Mouse (Mus musculus) CH12.LX (cell line): ENCODE results near the gene Ankrd22. TPM values are rescaled to one million over a fixed set of nuclear protein-coding genes. Genes with fewer than 3 reads are reported as not detected.

Experiments used
- DNase-seq: peaks from one replicate; pipeline ENCODE4 v3.0.0-alpha.2; 2013; ENCODE audit errors: extremely low read depth
- H3K27ac ChIP-seq: 2 replicates; pipeline ENCODE4 v1.5.1; 2012; ENCODE audit warnings: low read depth, mild to moderate bottlenecking, control low read depth, moderate library complexity; ENCODE audit not compliant: insufficient read depth
- H3K27me3 ChIP-seq: replicated peaks from 2 replicates; pipeline ENCODE3; 2012; ENCODE audit warnings: inconsistent platforms
- H3K36me3 ChIP-seq, 2 experiments: replicated peaks in 1 of 2; 2 replicates each; pipeline versions ENCODE3 to v1.6.1; 2012; ENCODE audit warnings: inconsistent platforms in 1 of 2, low read length in 1 of 2, mild to moderate bottlenecking in 1 of 2, mixed read lengths in 1 of 2, moderate library complexity in 1 of 2; ENCODE audit not compliant: control insufficient read depth in 1 of 2, insufficient read depth in 1 of 2
- H3K4me1 ChIP-seq, 2 experiments: 2 replicates each; pipeline ENCODE4 v1.6.1; 2012; ENCODE audit warnings: inconsistent platforms in 1 of 2, moderate library complexity in 1 of 2; ENCODE audit not compliant: insufficient read depth in 2 of 2, control insufficient read depth in 1 of 2
- H3K4me2 ChIP-seq: 2 replicates; pipeline ENCODE4 v1.6.1; 2012; ENCODE audit warnings: low read depth, mild to moderate bottlenecking, control low read depth; ENCODE audit not compliant: poor library complexity, insufficient read depth, severe bottlenecking
- H3K4me3 ChIP-seq, 3 experiments: fragments of 150-350 bp in 1 of 3; sonication (generic) in 1 of 3; replicated peaks in 1 of 3; 2 replicates each; pipeline versions ENCODE3 to v1.5.1; 2011 to 2012; ENCODE audit warnings: low read depth in 2 of 3, low read length in 2 of 3, mild to moderate bottlenecking in 2 of 3, moderate library complexity in 2 of 3, control low read depth in 1 of 3, improper control_type of control experiment in 1 of 3, inconsistent platforms in 1 of 3, mixed read lengths in 1 of 3; ENCODE audit not compliant: poor library complexity in 1 of 3
- H3K79me2 ChIP-seq: replicated peaks from 2 replicates; pipeline ENCODE4 v1.6.1; 2012; ENCODE audit warnings: mild to moderate bottlenecking, moderate library complexity; ENCODE audit not compliant: control insufficient read depth, poor library complexity, insufficient read depth, severe bottlenecking; ENCODE audit errors: extremely low read depth
- H3K9ac ChIP-seq: 2 replicates; pipeline ENCODE4 v1.6.1; 2012; ENCODE audit warnings: low read depth, mild to moderate bottlenecking, control low read depth, moderate library complexity; ENCODE audit not compliant: insufficient read depth
- H3K9me3 ChIP-seq: replicated peaks from 2 replicates; pipeline ENCODE3; 2012; ENCODE audit warnings: low read length, inconsistent platforms, mixed read lengths
- CHD1 ChIP-seq: IDR thresholded peaks from 2 replicates; pipeline ENCODE4 v1.6.1; 2012; ENCODE audit warnings: low read depth, low read length, improper control_type of control experiment, inconsistent platforms
- CHD2 ChIP-seq: IDR thresholded peaks from 2 replicates; pipeline ENCODE4 v1.6.1; 2011; ENCODE audit warnings: low read length, improper control_type of control experiment
- CTCF ChIP-seq, 2 experiments: IDR thresholded peaks in 1 of 2; conservative IDR thresholded peaks in 1 of 2; 2 replicates each; pipeline ENCODE4 v1.5.1; 2011 to 2012; ENCODE audit warnings: low read depth in 2 of 2, low read length in 2 of 2, improper control_type of control experiment in 1 of 2, inconsistent platforms in 1 of 2, mild to moderate bottlenecking in 1 of 2, moderate library complexity in 1 of 2
- E2F4 ChIP-seq: IDR thresholded peaks from 2 replicates; pipeline ENCODE4 v1.6.1; 2011; ENCODE audit warnings: low read depth, low read length, improper control_type of control experiment; ENCODE audit not compliant: insufficient replicate concordance
- ELF1 ChIP-seq: IDR thresholded peaks from 2 replicates; pipeline ENCODE4 v1.6.1; 2014; ENCODE audit warnings: low read depth, mild to moderate bottlenecking, inconsistent platforms, low read length, improper control_type of control experiment
- EP300 ChIP-seq: IDR thresholded peaks from 2 replicates; pipeline ENCODE4 v1.6.1; 2011; ENCODE audit warnings: low read length, improper control_type of control experiment
- ETS1 ChIP-seq: conservative IDR thresholded peaks from 2 replicates; pipeline ENCODE4 v1.6.1; 2012; ENCODE audit warnings: low read depth, mild to moderate bottlenecking, inconsistent platforms, low read length, improper control_type of control experiment, moderate library complexity
- GABPA ChIP-seq: IDR thresholded peaks from 2 replicates; pipeline ENCODE4 v1.6.1; 2012; ENCODE audit warnings: low read depth, low read length, improper control_type of control experiment, inconsistent platforms; ENCODE audit not compliant: insufficient replicate concordance
- IRF4 ChIP-seq: IDR thresholded peaks from 2 replicates; pipeline ENCODE4 v1.6.1; 2014; ENCODE audit warnings: low read depth, mild to moderate bottlenecking, inconsistent platforms, low read length, improper control_type of control experiment
- JUN ChIP-seq: IDR thresholded peaks from 2 replicates; pipeline ENCODE4 v1.6.1; 2011; ENCODE audit warnings: low read depth, mild to moderate bottlenecking, low read length, improper control_type of control experiment, moderate library complexity; ENCODE audit not compliant: insufficient read depth
- JUND ChIP-seq: conservative IDR thresholded peaks from 2 replicates; pipeline ENCODE4 v1.6.1; 2011; ENCODE audit warnings: low read depth, low read length, improper control_type of control experiment
- KAT2A ChIP-seq: IDR thresholded peaks from 2 replicates; pipeline ENCODE4 v1.6.1; 2012; ENCODE audit warnings: low read length, improper control_type of control experiment, inconsistent platforms; ENCODE audit not compliant: insufficient replicate concordance
- MAFK ChIP-seq: IDR thresholded peaks from 2 replicates; pipeline ENCODE4 v1.6.1; 2011; ENCODE audit warnings: low read length, improper control_type of control experiment; ENCODE audit not compliant: insufficient replicate concordance
- MAX ChIP-seq: IDR thresholded peaks from 2 replicates; pipeline ENCODE4 v1.6.1; 2011; ENCODE audit warnings: low read length, improper control_type of control experiment
- MEF2A ChIP-seq: IDR thresholded peaks from 2 replicates; pipeline ENCODE4 v1.6.1; 2014; ENCODE audit warnings: low read depth, mild to moderate bottlenecking, inconsistent platforms, low read length, improper control_type of control experiment, borderline replicate concordance
- NRF1 ChIP-seq: IDR thresholded peaks from 2 replicates; pipeline ENCODE4 v1.6.1; 2014; ENCODE audit warnings: low read depth, mild to moderate bottlenecking, inconsistent platforms, low read length, improper control_type of control experiment, moderate library complexity
- PAX5 ChIP-seq: IDR thresholded peaks from 2 replicates; pipeline ENCODE4 v1.6.1; 2012; ENCODE audit warnings: low read length, inconsistent platforms, mixed read lengths
- POLR2AphosphoS2 ChIP-seq: IDR thresholded peaks from 2 replicates; pipeline ENCODE4 v1.6.1; 2011; ENCODE audit warnings: low read depth, low read length, improper control_type of control experiment
- RCOR1 ChIP-seq: conservative IDR thresholded peaks from 2 replicates; pipeline ENCODE4 v1.6.1; 2012; ENCODE audit warnings: low read depth, mild to moderate bottlenecking, inconsistent platforms, low read length, improper control_type of control experiment
- TBP ChIP-seq: conservative IDR thresholded peaks from 2 replicates; pipeline ENCODE4 v1.6.1; 2011; ENCODE audit warnings: low read depth, low read length, improper control_type of control experiment
- UBTF ChIP-seq: IDR thresholded peaks from 2 replicates; pipeline ENCODE4 v1.6.1; 2012; ENCODE audit warnings: low read depth, mild to moderate bottlenecking, inconsistent platforms, low read length, improper control_type of control experiment, moderate library complexity
- USF1 ChIP-seq: IDR thresholded peaks from 2 replicates; pipeline ENCODE4 v1.6.1; 2014; ENCODE audit warnings: low read depth, mild to moderate bottlenecking, inconsistent platforms, low read length, improper control_type of control experiment
- ZC3H11A ChIP-seq: IDR thresholded peaks from 2 replicates; pipeline ENCODE4 v1.6.1; 2012; ENCODE audit warnings: low read depth, mild to moderate bottlenecking, inconsistent platforms, low read length, improper control_type of control experiment
- ZMIZ1 ChIP-seq: IDR thresholded peaks from 2 replicates; pipeline ENCODE4 v1.6.1; 2012; ENCODE audit warnings: low read depth, mild to moderate bottlenecking, inconsistent platforms, low read length, improper control_type of control experiment
- dilution Hi-C: fragments of 300-500 bp; cut with MboI; formaldehyde crosslinking; loops from 2 replicates; pipeline ENCODE4 v1.14.3; 2020; ENCODE audit warnings: low sequenced_read_pairs; ENCODE audit not compliant: extremely low pct_unique_long_range_greater_than_20kb, extremely low pct_ligation_motif_present
- in situ Hi-C: fragments of 300-500 bp; cut with MboI; formaldehyde crosslinking; loops from 3 replicates; pipeline ENCODE4 v1.14.3; 2019; ENCODE audit warnings: low sequenced_read_pairs, low pct_ligation_motif_present, low pct_unique_long_range_greater_than_20kb, mixed read lengths
- polyA plus RNA-seq: library from polyadenylated mRNA; unstranded; fragments of >175 nt; gene quantifications from 2 replicates; pipeline ENCODE4 v1.2.1, GENCODE M21; 2012; ENCODE audit warnings: low read depth; ENCODE audit not compliant: insufficient read length
- total RNA-seq, 2 experiments: library from RNA; depleted of rRNA; stranded (reverse); fragments of 300-350 nt in 1 of 2; fragments of >200 nt in 1 of 2; gene quantifications; 2 replicates each; pipeline ENCODE4 v1.2.3; 2012 to 2014

Ankrd22 gene
- total and polyA plus RNA-seq, 3 experiments, result not detected

- no peak for DNase-seq
- no peaks in the 10 kb centered on the region for H3K79me2 ChIP-seq
- in situ Hi-C loops, result loop anchor here (10.0 kb wide), 1 partner anchor 58 kb away; no protein-coding TSS in a partner anchor
- H3K4me3 ChIP-seq, result no peak overlapping the region
- TF ChIP-seq POLR2AphosphoS2 (no peak), GABPA (no peak), PAX5 (no peak), IRF4 (no peak), MEF2A (no peak), CHD1 (no peak), ZMIZ1 (no peak), EP300 (no peak), NRF1 (no peak), ELF1 (no peak), UBTF (no peak), JUN (no peak), USF1 (no peak), ETS1 (no peak), JUND (no peak), CTCF (conservative IDR thresholded peaks at IDR 0.05 in 1 of 2, IDR thresholded peaks at IDR 0.05 in 1 of 2; ENCODE audit: low read depth in 2 of 2, low read length in 2 of 2) (no peak), RCOR1 (no peak), E2F4 (no peak), TBP (no peak)
- no peaks in the 10 kb centered on the region for H3K36me3 ChIP-seq
- no peak overlapping the region for H3K27ac ChIP-seq
- no peak overlapping the region for H3K9ac ChIP-seq
- H3K27me3 ChIP-seq, result no peaks in the 10 kb centered on the region
- peaks cover 0 to 26% of the 10 kb centered on the region in 2 experiments; a peak in 2 of 4 replicates for H3K4me1 ChIP-seq
- no peak overlapping the region for H3K4me2 ChIP-seq
- dilution Hi-C loops, result no loop called here
- no peaks in the 10 kb centered on the region for H3K9me3 ChIP-seq
These were observed 533 bp upstream of the Ankrd22 start for GRCm38 (mm10) chr19:34166386-34166785.

GRCm38 (mm10) chr19:34162693-34163092 is 3.2 kb downstream of the Ankrd22 start:
- Histone ChIP-seq H3K9me3 (no peaks in the 10 kb centered on the region), H3K27me3 (no peaks in the 10 kb centered on the region), H3K27ac (no peak overlapping the region), H3K4me1 (peaks cover 0 to 13% of the 10 kb centered on the region in 2 experiments; a peak in 2 of 4 replicates), H3K4me2 (no peak overlapping the region), H3K36me3 (no peaks in the 10 kb centered on the region), H3K4me3 (no peak overlapping the region), H3K9ac (no peak overlapping the region), H3K79me2 (no peaks in the 10 kb centered on the region)
- TF ChIP-seq MAFK (no peak), KAT2A (no peak), E2F4 (no peak), CHD1 (no peak), CTCF (conservative IDR thresholded peaks at IDR 0.05 in 1 of 2, IDR thresholded peaks at IDR 0.05 in 1 of 2; ENCODE audit: low read depth in 2 of 2, low read length in 2 of 2) (no peak), MEF2A (no peak), CHD2 (no peak), USF1 (no peak), MAX (no peak), ZC3H11A (no peak), EP300 (no peak), RCOR1 (no peak), TBP (no peak), JUND (no peak), UBTF (no peak), ZMIZ1 (no peak)
- dilution Hi-C loops (no loop called here), in situ Hi-C loops (loop anchor here (10.0 kb wide), 1 partner anchor 62 kb away; no protein-coding TSS in a partner anchor)
- no peak for DNase-seq
